8 mouse cellular contexts compared by ENCODE assay signal in genomic region chr6:134927595-134928095, GRCm38 (mm10). TPM values are rescaled to one million over a fixed set of nuclear protein-coding genes. Genes with fewer than 3 reads are reported as not detected.
A peak's percentile ranks its signal among the peaks of the same experiment; 100 is the strongest.
DNase-seq lines count a peak whose midpoint lies in the region; ATAC-seq lines count a peak whose summit lies in the region.

No protein-coding gene starts in this region.

- peak overlapping the region; percentile 89 for H3K9ac ChIP-seq in kidney, embryonic 16.5 days (replicated peaks; ENCODE audit: low read length)
- H3K9ac ChIP-seq in hindbrain, embryonic 15.5 days, result peak overlapping the region; percentile 52

- H3K36me3 ChIP-seq in kidney, embryonic 16.5 days (ENCODE audit: insufficient read depth, low read length), result no peaks in the 10 kb centered on the region
- H3K36me3 ChIP-seq in hindbrain, embryonic 15.5 days, result no peaks in the 10 kb centered on the region
- H3K36me3 ChIP-seq in midbrain, embryonic 10.5 days, result peaks cover 23% of the 10 kb centered on the region

- no peak for DNase-seq in kidney, adult 9 months
- DNase-seq in midbrain, embryonic 10.5 days (ENCODE audit: low spot score), result no peak
- no peak for DNase-seq in left cerebral cortex, adult 18-20 months (ENCODE audit: low spot score in 2 of 2)
- no peak for DNase-seq in cerebellum, adult 18-20 months
- no peak for DNase-seq in right cerebral cortex, postnatal 25 days

- H3K4me1 ChIP-seq in kidney, embryonic 16.5 days (ENCODE audit: insufficient read depth, low read length), result peaks cover 38% of the 10 kb centered on the region
- peaks cover 34% of the 10 kb centered on the region for H3K4me1 ChIP-seq in hindbrain, embryonic 15.5 days (replicated peaks)
- H3K4me1 ChIP-seq in midbrain, embryonic 10.5 days, result peaks cover 80% of the 10 kb centered on the region

- WGBS in kidney, embryonic 16.5 days, result 2% methylated on average over 13 of the region's 13 CpGs
- 4% methylated on average over 13 of the region's 13 CpGs for WGBS in hindbrain, embryonic 15.5 days
- WGBS in midbrain, embryonic 10.5 days, result under 1% methylated on average over 13 of the region's 13 CpGs

- peak overlapping the region; percentile 71 for H3K4me2 ChIP-seq in kidney, embryonic 16.5 days (replicated peaks; ENCODE audit: low read depth, low read length)
- peak overlapping the region; percentile 84 for H3K4me2 ChIP-seq in hindbrain, embryonic 15.5 days

- peak overlapping the region; percentile 100 for H3K27ac ChIP-seq in kidney, embryonic 16.5 days (ENCODE audit: low read length)
- H3K27ac ChIP-seq in hindbrain, embryonic 15.5 days (replicated peaks), result peak overlapping the region; percentile 88
- H3K27ac ChIP-seq in midbrain, embryonic 10.5 days (replicated peaks), result peak overlapping the region; percentile 95

- H3K4me3 ChIP-seq in kidney, embryonic 16.5 days (ENCODE audit: low read length), result peak overlapping the region; percentile 68
- peak overlapping the region; percentile 65 for H3K4me3 ChIP-seq in hindbrain, embryonic 15.5 days
- H3K4me3 ChIP-seq in midbrain, embryonic 10.5 days, result peak overlapping the region; percentile 74

- H3K9me3 ChIP-seq in kidney, embryonic 16.5 days (ENCODE audit: low read length), result no peaks in the 10 kb centered on the region
- H3K9me3 ChIP-seq in hindbrain, embryonic 15.5 days, result no peaks in the 10 kb centered on the region
- no peaks in the 10 kb centered on the region for H3K9me3 ChIP-seq in midbrain, embryonic 10.5 days (replicated peaks)

- peak; percentile 1; the same call in 1 of the 2 replicates for ATAC-seq in kidney, embryonic 16.5 days (ENCODE audit: low FRiP score, low TSS enrichment)
- 0 out of 2 replicates have a peak, but pooled peaks have one; percentile 1 for ATAC-seq in common myeloid progenitor, adult 5-6 weeks (replicated peaks; ENCODE audit: low read depth, poor library complexity, severe bottlenecking)
- peak; percentile 42; the same call in 1 of the 2 replicates for ATAC-seq in hindbrain, embryonic 15.5 days (ENCODE audit: low FRiP score, low read depth)

- no peaks in the 10 kb centered on the region for H3K27me3 ChIP-seq in kidney, embryonic 16.5 days (ENCODE audit: insufficient read depth, low read length)
- H3K27me3 ChIP-seq in hindbrain, embryonic 15.5 days, result no peaks in the 10 kb centered on the region
- no peaks in the 10 kb centered on the region for H3K27me3 ChIP-seq in midbrain, embryonic 10.5 days (ENCODE audit: low read depth, poor library complexity, severe bottlenecking)

RNA-seq across cellular contexts. Expression of gene Cdkn1b, which starts 7.4 kb away (rescaled TPM):
- polyA plus RNA-seq in kidney, embryonic 16.5 days (2015; fragmentation: Nextera tagmentation; extraction: Ambion mirVana), result 13.4 and 15.1 TPM in 2 replicates
- total RNA-seq in common myeloid progenitor, adult 5-6 weeks (2017), result 61.3 and 66.2 TPM in 2 replicates
- polyA plus RNA-seq in hindbrain, embryonic 15.5 days (2015; fragmentation: Nextera tagmentation; extraction: Ambion mirVana), result 17.0 and 21.8 TPM in 2 replicates
- 15.5 and 20.9 TPM in 2 replicates for polyA plus RNA-seq in midbrain, embryonic 10.5 days (2016; fragmentation: Nextera tagmentation; extraction: Ambion mirVana)
- 10 to 100 TPM; 38.2 to 40.5 TPM for total RNA-seq in left cerebral cortex, adult 18-20 months (2021)

RNA-seq across cellular contexts. Expression of gene Gpr19, which starts 29.3 kb away (rescaled TPM):
- polyA plus RNA-seq in kidney, embryonic 16.5 days (2015; fragmentation: Nextera tagmentation; extraction: Ambion mirVana), result 13.5 and 13.6 TPM in 2 replicates
- total RNA-seq in common myeloid progenitor, adult 5-6 weeks (2017), result 7.8 and 9.9 TPM in 2 replicates
- 34.3 and 34.5 TPM in 2 replicates for polyA plus RNA-seq in hindbrain, embryonic 15.5 days (2015; fragmentation: Nextera tagmentation; extraction: Ambion mirVana)
- polyA plus RNA-seq in midbrain, embryonic 10.5 days (2016; fragmentation: Nextera tagmentation; extraction: Ambion mirVana), result 32.3 and 37.7 TPM in 2 replicates
- total RNA-seq in left cerebral cortex, adult 18-20 months (2021), result 10 to 100 TPM; 28.8 to 32.1 TPM

RNA-seq across cellular contexts. Expression of gene Apold1, which starts 53.9 kb away (rescaled TPM):
- polyA plus RNA-seq in kidney, embryonic 16.5 days (2015; fragmentation: Nextera tagmentation; extraction: Ambion mirVana), result 3.7 and 4.4 TPM in 2 replicates
- 0.39 and 0.64 TPM in 2 replicates for total RNA-seq in common myeloid progenitor, adult 5-6 weeks (2017)
- polyA plus RNA-seq in hindbrain, embryonic 15.5 days (2015; fragmentation: Nextera tagmentation; extraction: Ambion mirVana), result 3.6 and 4.1 TPM in 2 replicates
- 2.5 and 2.8 TPM in 2 replicates for polyA plus RNA-seq in midbrain, embryonic 10.5 days (2016; fragmentation: Nextera tagmentation; extraction: Ambion mirVana)
- 1 to 10 TPM; 4.6 to 4.8 TPM for total RNA-seq in left cerebral cortex, adult 18-20 months (2021)
